Mouse (Mus musculus): ENCODE results near the gene Tex52. TPM values are rescaled to one million over a fixed set of nuclear protein-coding genes. Genes with fewer than 3 reads are reported as not detected.

Tex52 gene
- 0.44 and 0.71 TPM in 2 replicates for polyA plus RNA-seq (2016; fragmentation: Nextera tagmentation; extraction: Ambion mirVana)

DNA sequence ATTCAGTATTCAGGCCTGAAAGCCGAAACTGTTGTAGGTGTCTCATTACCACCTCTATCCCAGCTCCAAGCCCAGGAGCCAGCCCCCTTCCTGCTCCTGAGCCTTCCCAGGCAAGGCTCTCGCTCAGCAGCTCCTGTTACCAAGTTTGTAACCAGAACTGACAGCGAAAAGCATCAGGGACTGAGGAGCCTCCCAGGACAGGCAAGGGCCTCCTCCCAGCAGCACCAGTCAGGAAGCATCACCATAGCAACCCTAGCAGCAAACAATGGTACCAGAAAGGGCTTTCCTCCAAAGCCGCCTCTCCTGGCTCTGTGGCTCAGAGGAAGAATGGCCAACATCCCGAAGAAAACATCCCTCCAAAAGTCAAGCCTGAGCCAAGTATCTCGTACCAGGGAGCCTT lies at the start of gene Tex52, which contains the start of gene Gm44596:
Gene Tex52, plus strand, starts transcription at position 265 of the 400 bp plus-strand sequence.
Gene Gm44596, plus strand, starts transcription at position 312 of the 400 bp plus-strand sequence.
- Histone ChIP-seq H3K9me3 (no peaks in the 10 kb centered on the region), H3K27ac (peak within 1 kb of the TSS; percentile 6; the same call in 1 of the 2 replicates), H3K4me3 (no peak within 1 kb of the TSS), H3K4me1 (peaks cover 29% of the 10 kb centered on the region), H3K36me3 (replicated peaks) (peaks cover 73% of the 10 kb centered on the region), H3K27me3 (ENCODE audit: poor library complexity, severe bottlenecking) (no peaks in the 10 kb centered on the region)
- 17% methylated on average over 6 of the region's 6 CpGs for WGBS
- DNase-seq (ENCODE audit: extremely low spot score, low spot score) = peak; percentile 52

- Histone ChIP-seq H3K9me3 (peaks cover 15% of the 10 kb centered on the region), H3K4me3 (no peak overlapping the region), H3K27ac (peak overlapping the region; percentile 58), H3K27me3 (ENCODE audit: poor library complexity, severe bottlenecking) (no peaks in the 10 kb centered on the region), H3K36me3 (replicated peaks) (peaks cover 60% of the 10 kb centered on the region), H3K4me1 (peaks cover 32% of the 10 kb centered on the region)
- 25% methylated on average over 12 of the region's 12 CpGs for WGBS
- DNase-seq (ENCODE audit: extremely low spot score, low spot score) = peak; percentile 60
Observed at GRCm38 (mm10) chr6:128334397-128335124, 40.7 kb upstream of the Tex52 start.

GRCm38 (mm10) chr6:128337467-128337866 lies 37.8 kb upstream of the Tex52 start:
- Histone ChIP-seq H3K27ac (no peak overlapping the region), H3K4me3 (no peak overlapping the region), H3K36me3 (replicated peaks) (peaks cover 47% of the 10 kb centered on the region), H3K27me3 (ENCODE audit: poor library complexity, severe bottlenecking) (no peaks in the 10 kb centered on the region), H3K9me3 (no peaks in the 10 kb centered on the region), H3K4me1 (peaks cover 36% of the 10 kb centered on the region)
- 82% methylated on average over 7 of the region's 7 CpGs for WGBS
- no peak for DNase-seq (ENCODE audit: extremely low spot score, low spot score)

DNA sequence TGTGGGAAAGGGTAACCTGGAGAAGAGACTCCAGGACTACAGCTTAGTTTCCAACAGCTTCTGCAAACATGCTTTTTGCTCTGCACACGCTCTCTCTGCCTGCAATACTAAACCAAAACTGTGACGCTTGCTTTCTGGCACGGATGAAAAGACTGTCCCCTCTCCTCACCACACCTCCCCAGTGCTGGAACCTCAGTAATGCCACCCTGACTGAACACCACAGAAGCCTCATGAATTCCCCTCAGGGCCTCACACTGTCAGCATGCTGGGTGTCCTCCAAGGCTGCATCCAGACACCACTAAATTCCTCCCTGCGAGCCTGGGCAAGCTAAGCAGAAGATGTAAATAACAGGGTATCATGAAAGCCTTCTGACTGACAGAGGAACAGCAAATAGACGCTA lies 36.4 kb upstream of the Tex52 start:
- 63% methylated on average over 5 of the region's 5 CpGs for WGBS

GRCm38 (mm10) chr6:128341956-128342723 lies 33.1 kb upstream of the Tex52 start:
- H3K27ac ChIP-seq = no peak overlapping the region
- H3K4me3 ChIP-seq = no peak overlapping the region
- peaks cover 26% of the 10 kb centered on the region for H3K4me1 ChIP-seq
- no peaks in the 10 kb centered on the region for H3K9me3 ChIP-seq
- H3K27me3 ChIP-seq (ENCODE audit: poor library complexity, severe bottlenecking) = no peaks in the 10 kb centered on the region
- 93% methylated on average over 11 of the region's 11 CpGs for WGBS
- peaks cover 32% of the 10 kb centered on the region for H3K36me3 ChIP-seq (replicated peaks)
- DNase-seq (ENCODE audit: extremely low spot score, low spot score) = no peak

More for the DNA sequence above, 36.4 kb upstream of the Tex52 start:
- Histone ChIP-seq H3K9me3 (no peaks in the 10 kb centered on the region), H3K4me1 (peaks cover 36% of the 10 kb centered on the region), H3K4me3 (no peak overlapping the region), H3K27me3 (ENCODE audit: poor library complexity, severe bottlenecking) (no peaks in the 10 kb centered on the region), H3K36me3 (replicated peaks) (peaks cover 46% of the 10 kb centered on the region), H3K27ac (0 out of 2 replicates have a peak overlapping the region, but pooled peaks have one; percentile 35)
- DNase-seq (ENCODE audit: extremely low spot score, low spot score) = no peak

DNA sequence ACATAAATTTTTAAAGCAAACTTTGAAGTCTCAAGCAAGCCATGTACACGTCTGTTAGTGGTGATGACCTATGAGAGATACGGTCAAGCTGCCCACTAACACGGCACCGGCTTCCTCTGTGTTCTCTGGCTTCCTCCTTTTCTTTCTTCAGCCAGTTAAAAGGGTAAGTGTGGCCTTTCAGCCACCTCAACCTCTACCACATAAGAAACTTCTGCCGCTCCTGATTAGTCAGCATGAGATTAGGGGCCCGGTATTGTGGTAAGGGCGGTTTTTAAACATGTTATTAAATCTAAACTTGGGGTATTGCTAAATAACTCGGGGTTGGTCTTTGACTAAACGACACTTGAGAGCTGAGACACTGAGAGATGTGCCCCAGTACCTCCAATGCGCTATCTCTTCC lies 29.6 kb upstream of the Tex52 start:
- whole genome bisulfite sequencing = 94% methylated on average over 10 of the region's 10 CpGs
- H3K4me1 ChIP-seq = 0 out of 2 replicates have a peak, but pooled peaks cover 2% of the 10 kb centered on the region
- no peak overlapping the region for H3K4me3 ChIP-seq
- no peaks in the 10 kb centered on the region for H3K27me3 ChIP-seq (ENCODE audit: poor library complexity, severe bottlenecking)
- no peak for DNase-seq (ENCODE audit: extremely low spot score, low spot score)
- H3K27ac ChIP-seq = no peak overlapping the region
- H3K36me3 ChIP-seq (replicated peaks) = peaks cover 47% of the 10 kb centered on the region
- no peaks in the 10 kb centered on the region for H3K9me3 ChIP-seq

GRCm38 (mm10) chr6:128346782-128347181 lies 28.5 kb upstream of the Tex52 start:
- WGBS = 91% methylated on average over 6 of the region's 6 CpGs
- Histone ChIP-seq H3K4me3 (no peak overlapping the region), H3K4me1 (0 out of 2 replicates have a peak, but pooled peaks cover 2% of the 10 kb centered on the region), H3K27me3 (ENCODE audit: poor library complexity, severe bottlenecking) (no peaks in the 10 kb centered on the region), H3K36me3 (replicated peaks) (peaks cover 51% of the 10 kb centered on the region), H3K9me3 (no peaks in the 10 kb centered on the region), H3K27ac (no peak overlapping the region)
- no peak for DNase-seq (ENCODE audit: extremely low spot score, low spot score)

DNA sequence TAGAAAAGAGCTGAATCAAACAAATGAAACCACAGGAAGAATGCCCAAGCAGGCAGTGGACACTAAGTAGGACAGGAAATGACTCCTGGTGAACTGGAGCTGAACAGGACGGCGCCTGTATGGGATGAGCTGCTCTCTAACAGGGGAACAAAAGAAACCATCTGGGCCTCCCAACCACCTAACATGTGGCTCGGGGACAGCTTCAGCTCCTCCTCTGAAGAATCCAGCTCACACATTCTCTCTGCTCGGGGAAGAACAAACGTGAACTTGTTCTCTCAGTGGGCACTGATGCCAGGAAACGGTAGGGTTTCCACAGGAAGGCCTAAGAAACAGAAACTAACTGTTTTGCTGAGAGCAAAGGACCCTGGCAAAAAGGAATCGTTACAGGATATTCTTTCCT lies 25.5 kb upstream of the Tex52 start:
- Histone ChIP-seq H3K36me3 (replicated peaks) (peaks cover 40% of the 10 kb centered on the region), H3K4me1 (peaks cover 14% of the 10 kb centered on the region), H3K9me3 (no peaks in the 10 kb centered on the region), H3K27ac (peak overlapping the region; percentile 51; the same call in 1 of the 2 replicates), H3K27me3 (ENCODE audit: poor library complexity, severe bottlenecking) (no peaks in the 10 kb centered on the region), H3K4me3 (no peak overlapping the region)
- DNase-seq (ENCODE audit: extremely low spot score, low spot score) = no peak
- WGBS = 63% methylated on average over 7 of the region's 7 CpGs

- no peaks in the 10 kb centered on the region for H3K9me3 ChIP-seq
- H3K4me3 ChIP-seq = peak overlapping the region; percentile 87; the same call in 1 of the 2 replicates
- DNase-seq (ENCODE audit: extremely low spot score, low spot score) = no peak
- peaks cover 57% of the 10 kb centered on the region for H3K36me3 ChIP-seq (replicated peaks)
- H3K27me3 ChIP-seq (ENCODE audit: poor library complexity, severe bottlenecking) = no peaks in the 10 kb centered on the region
- peaks cover 28% of the 10 kb centered on the region for H3K4me1 ChIP-seq
- WGBS = 56% methylated on average over 3 of the region's 3 CpGs
- H3K27ac ChIP-seq = no peak overlapping the region
Observed at GRCm38 (mm10) chr6:128354140-128354539, 21.1 kb upstream of the Tex52 start.

DNA sequence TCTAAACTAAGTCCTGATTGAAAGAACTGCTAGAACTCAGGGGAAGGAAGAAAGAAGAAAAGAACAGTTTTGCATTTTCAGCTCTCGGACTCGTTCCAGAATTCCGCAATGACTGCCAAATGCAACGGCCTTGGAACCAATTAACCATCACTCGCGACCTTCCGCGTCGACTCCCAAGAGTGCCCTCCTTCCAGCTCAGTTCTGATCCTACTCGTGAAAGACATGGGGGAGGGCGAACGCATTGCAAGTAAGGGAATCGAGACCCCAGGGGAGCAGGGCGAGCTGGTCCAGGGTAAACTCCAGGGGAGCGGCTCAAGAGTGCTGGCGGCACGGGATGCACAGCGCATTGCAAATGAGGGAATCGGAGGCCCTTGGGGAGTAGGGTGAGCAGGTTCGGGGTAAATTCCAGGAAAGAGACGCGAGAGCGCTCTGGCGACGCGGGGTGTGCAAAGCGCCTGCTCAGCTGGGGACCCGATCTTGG lies 20.0 kb upstream of the Tex52 start:
- H3K4me3 ChIP-seq = peak overlapping the region; percentile 87
- no peak for DNase-seq (ENCODE audit: extremely low spot score, low spot score)
- H3K4me1 ChIP-seq = peaks cover 33% of the 10 kb centered on the region
- H3K27ac ChIP-seq = peak overlapping the region; percentile 92
- H3K36me3 ChIP-seq (replicated peaks) = peaks cover 51% of the 10 kb centered on the region
- under 1% methylated on average over 28 of the region's 28 CpGs for WGBS
- H3K9me3 ChIP-seq = no peaks in the 10 kb centered on the region
- H3K27me3 ChIP-seq (ENCODE audit: poor library complexity, severe bottlenecking) = no peaks in the 10 kb centered on the region

- Histone ChIP-seq H3K27me3 (ENCODE audit: poor library complexity, severe bottlenecking) (no peaks in the 10 kb centered on the region), H3K36me3 (replicated peaks) (peaks cover 49% of the 10 kb centered on the region), H3K4me3 (peak within 1 kb of the TSS; percentile 87), H3K27ac (peak within 1 kb of the TSS; percentile 92), H3K4me1 (peaks cover 39% of the 10 kb centered on the region), H3K9me3 (no peaks in the 10 kb centered on the region)
- under 1% methylated on average over 42 of the region's 42 CpGs for WGBS
- peak; percentile 98 for DNase-seq (ENCODE audit: extremely low spot score, low spot score)
Observed at GRCm38 (mm10) chr6:128355726-128356416, 19.4 kb upstream of the Tex52 start, which contains the start of gene Tulp3. TSS of gene Tulp3 (minus strand) at chr6:128355851.

DNA sequence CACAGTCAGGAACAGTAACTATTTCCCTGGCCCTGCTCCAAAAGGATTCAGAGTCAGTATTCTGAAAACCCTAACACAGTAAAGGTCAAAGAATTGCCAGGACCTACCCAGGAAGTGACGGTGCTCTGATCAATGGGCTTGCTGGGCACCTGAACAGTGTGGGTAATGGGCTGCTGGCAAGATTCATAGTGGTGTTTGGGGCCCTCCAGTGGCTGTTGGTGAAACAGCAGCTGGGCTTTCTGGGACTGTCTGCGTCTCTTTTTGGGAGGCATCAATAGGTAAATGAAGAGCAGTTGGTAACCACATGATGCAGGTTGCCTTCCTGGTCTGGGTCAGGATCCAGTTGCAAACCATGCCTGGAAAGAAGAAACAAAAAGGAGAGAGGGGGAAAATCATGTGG lies 16.3 kb upstream of the Tex52 start:
- Histone ChIP-seq H3K4me3 (no peak overlapping the region), H3K4me1 (peaks cover 56% of the 10 kb centered on the region), H3K27me3 (ENCODE audit: poor library complexity, severe bottlenecking) (no peaks in the 10 kb centered on the region), H3K36me3 (replicated peaks) (peaks cover 37% of the 10 kb centered on the region), H3K9me3 (no peaks in the 10 kb centered on the region), H3K27ac (no peak overlapping the region)
- WGBS = 34% methylated on average over 2 of the region's 2 CpGs
- peak; percentile 68 for DNase-seq (ENCODE audit: extremely low spot score, low spot score)

All from forebrain, embryonic 10.5 days (tissue).